Mouse (Mus musculus) hindbrain, embryonic 14.5 days (tissue): Measurements from ENCODE around the gene Slc35b3. TPM values are rescaled to one million over a fixed set of nuclear protein-coding genes. Genes with fewer than 3 reads are reported as not detected.

Source experiments
- ATAC-seq: fragments of 200-750 bp; cut with Nextera tagmentation; 2 replicates; pipeline ENCODE4 v1.8.0; 2017; ENCODE audit warnings: moderate number of reproducible peaks, mild to moderate bottlenecking, moderate TSS enrichment, moderate library complexity; ENCODE audit not compliant: low FRiP score
- DNase-seq: peaks from one replicate; pipeline ENCODE4 v3.0.0-alpha.2; 2015; ENCODE audit warnings: low spot score
- H3K27ac ChIP-seq: fragments of 300-500 bp; sonication (generic); 2 replicates; pipeline ENCODE4 v1.5.1; 2014; ENCODE audit warnings: mild to moderate bottlenecking, moderate library complexity
- H3K27me3 ChIP-seq: fragments of 300-500 bp; sonication (generic); 2 replicates; pipeline ENCODE4 v1.6.1; 2014; ENCODE audit warnings: mild to moderate bottlenecking, low read length, mixed read lengths; ENCODE audit not compliant: control insufficient read depth, insufficient read depth
- H3K36me3 ChIP-seq: fragments of 300-500 bp; sonication (generic); replicated peaks from 2 replicates; pipeline ENCODE4 v1.6.1; 2014; ENCODE audit not compliant: control insufficient read depth, insufficient read depth
- H3K4me1 ChIP-seq: fragments of 300-500 bp; sonication (generic); replicated peaks from 2 replicates; pipeline ENCODE4 v1.6.1; 2014; ENCODE audit warnings: antibody characterized with exemption, low read length, mixed read lengths; ENCODE audit not compliant: control insufficient read depth, insufficient read depth
- H3K4me2 ChIP-seq: fragments of 300-500 bp; sonication (generic); replicated peaks from 2 replicates; pipeline ENCODE4 v1.6.1; 2014; ENCODE audit warnings: mild to moderate bottlenecking, moderate library complexity
- H3K4me3 ChIP-seq: fragments of 300-500 bp; sonication (generic); replicated peaks from 2 replicates; pipeline ENCODE4 v1.5.1; 2014; ENCODE audit warnings: mild to moderate bottlenecking, low read length
- H3K9ac ChIP-seq: fragments of 300-500 bp; sonication (generic); 2 replicates; pipeline ENCODE4 v1.6.1; 2014
- H3K9me3 ChIP-seq: fragments of 300-500 bp; sonication (generic); 2 replicates; pipeline ENCODE4 v1.6.1; 2016; ENCODE audit warnings: low read length; ENCODE audit not compliant: control insufficient read depth
- WGBS: fragments of 180-500 bp; shearing (Covaris S2); extraction: QIAGEN DNeasy Blood & Tissue Kit; methylation state at CpG from one replicate; pipeline ENCODE4 v1.1.7; 2014; 5-methylcytosine and 5-hydroxymethylcytosine counted together
- polyA plus RNA-seq: library from polyadenylated mRNA; unstranded; fragments of >200 nt; fragmentation: Nextera tagmentation; extraction: Ambion mirVana; gene quantifications from 2 replicates; pipeline ENCODE4 v1.2.1, GENCODE M21; 2014

Slc35b3 gene
- polyA plus RNA-seq, 1 experiment from 2014 or later: 35.8 TPM

DNA sequence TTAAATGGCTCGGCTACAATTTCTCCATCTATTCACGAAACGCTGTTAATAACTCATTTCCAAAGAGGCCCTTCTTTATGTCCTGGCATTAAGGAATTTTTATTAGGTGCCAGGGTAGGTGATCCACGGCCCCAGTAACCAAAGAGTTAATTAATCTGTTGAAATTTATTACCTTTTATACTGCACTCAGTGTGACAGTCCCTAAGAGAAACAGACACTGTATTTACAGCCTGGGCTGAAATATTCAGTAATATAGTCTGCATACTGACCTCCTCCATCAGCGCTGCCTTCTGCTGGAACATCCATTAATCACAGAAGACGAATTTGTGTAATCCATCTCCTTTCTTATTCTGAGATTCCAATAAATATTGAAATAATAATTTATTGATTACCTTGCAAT, 16.3 kb upstream of the Slc35b3 start:
- Histone ChIP-seq H3K4me2 (no peak overlapping the region), H3K27ac (no peak overlapping the region)
- ATAC-seq: no peak

DNA sequence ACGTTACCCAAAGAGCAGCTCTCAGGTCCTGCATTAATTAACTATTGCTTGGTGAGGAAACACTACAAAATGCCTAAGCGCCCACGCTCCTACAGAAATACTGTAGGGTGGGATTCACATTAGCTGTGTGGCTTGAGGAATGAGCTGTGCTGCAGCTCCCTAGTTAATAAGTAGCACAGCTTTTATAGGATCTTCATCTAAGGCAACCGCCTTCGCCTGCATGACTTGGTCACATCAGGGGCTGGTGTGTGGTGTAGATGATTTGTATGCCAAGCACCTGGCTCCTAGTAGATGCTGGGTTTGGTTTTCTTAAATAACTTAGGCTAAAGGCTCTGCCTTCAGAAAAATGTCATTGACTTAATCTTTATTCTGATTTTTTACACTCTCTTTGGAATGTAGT, 15.2 kb upstream of the Slc35b3 start:
- H3K36me3 ChIP-seq: no peaks in the 10 kb centered on the region
- H3K4me2 ChIP-seq: no peak overlapping the region
- ATAC-seq (no peak), DNase-seq (no peak)
- no peak overlapping the region for H3K9ac ChIP-seq
- H3K9me3 ChIP-seq: no peaks in the 10 kb centered on the region
- no peaks in the 10 kb centered on the region for H3K27me3 ChIP-seq
- no peaks in the 10 kb centered on the region for H3K4me1 ChIP-seq
- no peak overlapping the region for H3K27ac ChIP-seq
- H3K4me3 ChIP-seq: no peak overlapping the region
- WGBS: 89% methylated on average over 5 of the region's 5 CpGs

More for the DNA sequence above, 16.3 kb upstream of the Slc35b3 start:
- Histone ChIP-seq H3K4me1 (no peaks in the 10 kb centered on the region), H3K9me3 (no peaks in the 10 kb centered on the region), H3K36me3 (no peaks in the 10 kb centered on the region), H3K27me3 (no peaks in the 10 kb centered on the region), H3K4me3 (no peak overlapping the region), H3K9ac (no peak overlapping the region)
- 67% methylated on average over 6 of the region's 6 CpGs for WGBS
- DNase-seq: no peak

- 9% methylated on average over 6 of the region's 6 CpGs for WGBS
- H3K27me3 ChIP-seq: no peaks in the 10 kb centered on the region
- no peak for DNase-seq
These were observed 11.9 kb upstream of the Slc35b3 start for GRCm38 (mm10) chr13:38972602-38973001.

DNA sequence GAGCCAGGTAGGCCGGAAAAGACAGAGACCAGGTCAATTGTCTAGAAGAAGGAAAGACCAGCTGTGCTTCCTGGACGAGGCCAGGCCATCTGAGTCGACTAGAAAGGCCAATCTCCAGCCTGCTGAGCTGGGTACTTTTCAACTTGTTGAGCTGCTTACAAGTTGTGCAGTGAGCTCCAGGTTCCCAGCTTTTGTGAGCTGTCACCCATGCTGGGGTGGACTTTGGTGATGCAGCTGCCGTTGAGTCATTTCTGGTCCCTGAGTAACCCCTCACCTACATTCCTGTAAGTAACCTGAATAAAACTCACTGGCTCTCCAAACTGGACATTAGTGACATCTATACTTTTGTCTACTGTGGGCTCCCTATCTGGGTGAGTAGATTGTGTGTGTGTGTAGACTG, 10.4 kb upstream of the Slc35b3 start:
- Histone ChIP-seq H3K4me3 (no peak overlapping the region), H3K9me3 (no peaks in the 10 kb centered on the region), H3K36me3 (no peaks in the 10 kb centered on the region), H3K27ac (no peak overlapping the region), H3K4me2 (no peak overlapping the region), H3K27me3 (no peaks in the 10 kb centered on the region), H3K4me1 (no peaks in the 10 kb centered on the region), H3K9ac (no peak overlapping the region)
- WGBS: 81% methylated on average over 4 of the region's 4 CpGs
- no peak for ATAC-seq
- DNase-seq: no peak

More at GRCm38 (mm10) chr13:38972602-38973001, 11.9 kb upstream of the Slc35b3 start:
- Histone ChIP-seq H3K4me2 (no peak overlapping the region), H3K9ac (no peak overlapping the region), H3K4me3 (no peak overlapping the region), H3K4me1 (no peaks in the 10 kb centered on the region), H3K27ac (no peak overlapping the region), H3K9me3 (no peaks in the 10 kb centered on the region), H3K36me3 (no peaks in the 10 kb centered on the region)
- ATAC-seq: no peak

GRCm38 (mm10) chr13:38967518-38967917, 6.8 kb upstream of the Slc35b3 start:
- H3K9ac ChIP-seq: no peak overlapping the region
- H3K4me3 ChIP-seq: no peak overlapping the region
- DNase-seq (no peak), ATAC-seq (no peak)
- H3K36me3 ChIP-seq: no peaks in the 10 kb centered on the region
- H3K4me1 ChIP-seq: no peaks in the 10 kb centered on the region
- WGBS: 79% methylated on average over 1 of the region's 1 CpGs
- H3K27ac ChIP-seq: no peak overlapping the region
- H3K9me3 ChIP-seq: no peaks in the 10 kb centered on the region
- no peaks in the 10 kb centered on the region for H3K27me3 ChIP-seq
- no peak overlapping the region for H3K4me2 ChIP-seq

GRCm38 (mm10) chr13:38966922-38967448, 6.3 kb upstream of the Slc35b3 start:
- DNase-seq (no peak), ATAC-seq (no peak)
- Histone ChIP-seq H3K4me3 (no peak overlapping the region), H3K4me2 (no peak overlapping the region), H3K36me3 (no peaks in the 10 kb centered on the region), H3K4me1 (no peaks in the 10 kb centered on the region), H3K27ac (no peak overlapping the region), H3K9ac (no peak overlapping the region), H3K27me3 (no peaks in the 10 kb centered on the region), H3K9me3 (no peaks in the 10 kb centered on the region)
- WGBS: 90% methylated on average over 2 of the region's 2 CpGs

DNA sequence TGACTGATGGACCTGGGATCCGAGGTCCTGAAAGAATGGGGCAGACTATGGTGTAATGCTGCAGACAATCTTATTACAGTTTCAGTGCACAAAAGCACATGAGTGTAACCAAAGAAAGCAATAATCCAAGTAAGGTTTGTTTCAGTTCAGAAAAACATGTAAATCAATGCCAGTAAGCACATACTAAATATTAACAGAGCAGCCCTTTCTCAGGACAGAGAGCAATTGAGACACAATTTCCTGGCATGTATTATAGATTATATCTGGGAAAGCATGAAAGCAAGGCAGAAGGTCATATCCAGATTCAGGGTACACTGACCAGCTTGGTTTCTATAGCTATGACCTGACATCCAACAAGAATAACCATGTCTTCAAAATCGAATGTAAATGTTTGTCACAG, 2.1 kb upstream of the Slc35b3 start:
- Histone ChIP-seq H3K27me3 (no peaks in the 10 kb centered on the region), H3K9ac (no peak overlapping the region), H3K27ac (no peak overlapping the region), H3K4me1 (peaks cover 14% of the 10 kb centered on the region), H3K9me3 (no peaks in the 10 kb centered on the region), H3K36me3 (no peaks in the 10 kb centered on the region), H3K4me3 (no peak overlapping the region), H3K4me2 (no peak overlapping the region)
- ATAC-seq (no peak), DNase-seq (no peak)
- WGBS: 52% methylated on average over 2 of the region's 2 CpGs

GRCm38 (mm10) chr13:38958037-38958436, 2.6 kb downstream of the Slc35b3 start:
- no peak overlapping the region for H3K4me2 ChIP-seq
- ATAC-seq (no peak), DNase-seq (no peak)
- peaks cover 22% of the 10 kb centered on the region for H3K36me3 ChIP-seq
- no peaks in the 10 kb centered on the region for H3K27me3 ChIP-seq
- no peak overlapping the region for H3K4me3 ChIP-seq
- WGBS: 86% methylated on average over 5 of the region's 5 CpGs
- no peaks in the 10 kb centered on the region for H3K9me3 ChIP-seq
- H3K9ac ChIP-seq: no peak overlapping the region
- H3K27ac ChIP-seq: no peak overlapping the region
- peaks cover 14% of the 10 kb centered on the region for H3K4me1 ChIP-seq

DNA sequence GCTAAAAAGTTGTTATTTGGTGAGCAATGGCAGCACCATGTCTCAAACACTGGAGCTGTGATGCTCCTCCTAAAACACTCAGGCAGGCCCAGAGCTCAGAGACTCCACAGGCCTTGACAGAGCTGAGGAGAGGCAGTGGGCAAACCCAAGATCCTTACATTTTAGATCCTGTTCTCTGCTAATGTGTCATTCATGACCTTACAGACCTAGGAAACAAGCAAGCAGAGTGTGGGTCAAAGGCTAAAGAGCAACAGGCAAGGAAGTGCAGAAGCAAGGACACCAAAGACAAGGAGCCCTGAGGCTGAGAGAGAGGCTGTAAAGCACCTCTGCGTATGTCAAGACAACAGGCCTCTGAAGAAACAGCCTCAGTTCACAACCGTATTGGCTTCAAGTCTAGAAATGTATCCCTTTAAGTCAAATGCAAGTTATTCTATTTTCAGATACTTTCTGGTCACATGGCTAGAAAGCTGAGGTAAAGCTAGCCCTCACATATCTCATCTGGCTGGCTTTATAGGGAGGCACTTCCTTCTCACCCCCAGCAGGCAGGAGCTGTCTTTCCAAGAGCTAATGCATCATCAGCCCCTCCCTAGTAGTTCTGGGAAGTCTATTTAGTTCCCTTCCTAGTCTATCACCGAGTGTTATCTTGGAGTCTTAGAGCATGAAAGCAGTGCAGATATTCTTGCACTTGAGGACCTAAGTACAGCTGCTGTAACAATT, 14.2 kb downstream of the Slc35b3 start:
- Histone ChIP-seq H3K4me1 (no peaks in the 10 kb centered on the region), H3K9me3 (no peaks in the 10 kb centered on the region), H3K36me3 (peaks cover 56% of the 10 kb centered on the region), H3K9ac (no peak overlapping the region), H3K27me3 (no peaks in the 10 kb centered on the region), H3K4me2 (no peak overlapping the region), H3K4me3 (no peak overlapping the region), H3K27ac (no peak overlapping the region)
- 85% methylated on average over 3 of the region's 3 CpGs for WGBS
- no peak for DNase-seq
- no peak for ATAC-seq
